Mouse (Mus musculus) midbrain, embryonic 15.5 days (tissue): ENCODE measurements around the gene Syt12. TPM values are rescaled to one million over a fixed set of nuclear protein-coding genes. Genes with fewer than 3 reads are reported as not detected.

Source experiments
- ATAC-seq: fragments of 200-750 bp; cut with Nextera tagmentation; replicated peaks from 2 replicates; pipeline ENCODE4 v1.8.0; 2017; ENCODE audit warnings: moderate TSS enrichment
- H3K27ac ChIP-seq: fragments of 300-500 bp; sonication (generic); 2 replicates; pipeline ENCODE4 v1.5.1; 2015; ENCODE audit warnings: mild to moderate bottlenecking, inconsistent platforms
- H3K27me3 ChIP-seq: fragments of 300-500 bp; sonication (generic); replicated peaks from 2 replicates; pipeline ENCODE4 v1.6.1; 2015; ENCODE audit warnings: inconsistent platforms
- H3K36me3 ChIP-seq: fragments of 300-500 bp; sonication (generic); replicated peaks from 2 replicates; pipeline ENCODE4 v1.6.1; 2015; ENCODE audit warnings: inconsistent platforms
- H3K4me1 ChIP-seq: fragments of 300-500 bp; sonication (generic); 2 replicates; pipeline ENCODE4 v1.6.1; 2015; ENCODE audit warnings: inconsistent platforms
- H3K4me2 ChIP-seq: fragments of 300-500 bp; sonication (generic); 2 replicates; pipeline ENCODE4 v1.6.1; 2015; ENCODE audit warnings: inconsistent platforms, mild to moderate bottlenecking, moderate library complexity
- H3K4me3 ChIP-seq: fragments of 300-500 bp; sonication (generic); 2 replicates; pipeline ENCODE4 v1.5.1; 2015; ENCODE audit warnings: mild to moderate bottlenecking, inconsistent platforms
- H3K9ac ChIP-seq: fragments of 300-500 bp; sonication (generic); 2 replicates; pipeline ENCODE4 v1.6.1; 2015; ENCODE audit warnings: mild to moderate bottlenecking, inconsistent platforms
- H3K9me3 ChIP-seq: fragments of 300-500 bp; sonication (generic); 2 replicates; pipeline ENCODE4 v1.6.1; 2016; ENCODE audit warnings: inconsistent platforms
- WGBS: fragments of 180-500 bp; shearing (Covaris S2); methylation state at CpG from one replicate; pipeline ENCODE4 v1.1.7; 2015; ENCODE audit warnings: mixed read lengths; 5-methylcytosine and 5-hydroxymethylcytosine counted together
- polyA plus RNA-seq: library from polyadenylated mRNA; unstranded; fragments of >200 nt; fragmentation: Nextera tagmentation; extraction: Ambion mirVana; gene quantifications from 2 replicates; pipeline ENCODE4 v1.2.1, GENCODE M21; 2015

The Syt12 gene
- polyA plus RNA-seq, 1 experiment from 2014 or later, result 3.6 TPM

DNA sequence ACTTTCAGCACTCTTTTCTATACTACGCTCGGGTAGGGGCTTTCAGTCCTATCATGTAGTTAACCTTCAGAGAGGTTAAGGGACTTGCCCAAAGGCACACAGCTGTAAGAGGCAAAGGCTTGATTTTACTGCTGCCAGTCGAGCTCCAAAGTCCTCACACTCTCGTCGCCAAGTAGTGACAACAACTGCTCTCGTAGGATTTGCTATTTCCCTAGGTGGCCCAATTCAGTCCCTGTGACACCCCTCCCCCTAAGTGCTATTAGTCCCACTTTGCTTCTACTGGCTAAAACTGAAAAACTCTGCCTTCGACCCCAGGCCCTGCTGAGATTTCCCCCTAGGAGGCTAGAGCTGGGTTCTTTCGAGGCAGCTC is 38.5 kb downstream of the Syt12 start:
- H3K9ac ChIP-seq, result peak overlapping the region; percentile 46
- no peak overlapping the region for H3K27ac ChIP-seq
- ATAC-seq, result no peak
- H3K27me3 ChIP-seq, result peaks cover 28% of the 10 kb centered on the region
- H3K4me2 ChIP-seq, result peak overlapping the region; percentile 97
- 10% methylated on average over 8 of the region's 8 CpGs for WGBS
- H3K4me1 ChIP-seq, result peaks cover 10% of the 10 kb centered on the region
- H3K9me3 ChIP-seq, result no peaks in the 10 kb centered on the region
- H3K4me3 ChIP-seq, result peak overlapping the region; percentile 46
- no peaks in the 10 kb centered on the region for H3K36me3 ChIP-seq

- Histone ChIP-seq H3K36me3 (no peaks in the 10 kb centered on the region), H3K9me3 (no peaks in the 10 kb centered on the region), H3K27ac (no peak overlapping the region), H3K9ac (no peak overlapping the region), H3K4me2 (no peak overlapping the region), H3K27me3 (peaks cover 28% of the 10 kb centered on the region), H3K4me3 (no peak overlapping the region), H3K4me1 (peaks cover 10% of the 10 kb centered on the region)
- 73% methylated on average over 6 of the region's 6 CpGs for WGBS
- no peak for ATAC-seq
Observed at GRCm38 (mm10) chr19:4437886-4438285, 39.4 kb downstream of the Syt12 start.

DNA sequence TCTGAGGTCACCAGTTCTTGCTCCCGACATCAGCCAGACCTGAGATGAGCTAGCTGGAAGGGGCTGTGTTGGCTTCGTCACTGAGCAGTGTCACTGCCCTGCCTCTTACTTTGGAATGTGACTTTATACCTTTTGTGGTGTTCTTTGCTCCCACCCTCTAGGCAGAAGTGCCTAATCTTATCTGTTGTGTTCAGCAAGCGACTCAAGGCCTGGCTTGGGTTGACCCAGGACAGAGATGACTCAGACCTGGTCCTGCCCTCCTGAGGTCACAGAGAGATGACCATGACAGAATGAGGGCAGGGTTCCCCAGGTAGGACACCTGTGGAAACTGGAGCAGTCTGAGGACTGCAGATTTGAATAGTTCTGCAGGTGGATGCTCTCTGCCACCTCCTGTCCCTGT is 41.0 kb downstream of the Syt12 start:
- Histone ChIP-seq H3K9ac (no peak overlapping the region), H3K4me1 (peaks cover 10% of the 10 kb centered on the region), H3K27ac (no peak overlapping the region), H3K4me3 (no peak overlapping the region), H3K4me2 (no peak overlapping the region), H3K36me3 (no peaks in the 10 kb centered on the region), H3K9me3 (no peaks in the 10 kb centered on the region), H3K27me3 (peaks cover 28% of the 10 kb centered on the region)
- ATAC-seq, result no peak
- 81% methylated on average over 3 of the region's 3 CpGs for WGBS

- Histone ChIP-seq H3K27ac (no peak overlapping the region), H3K4me1 (peaks cover 10% of the 10 kb centered on the region), H3K36me3 (no peaks in the 10 kb centered on the region), H3K4me3 (no peak overlapping the region), H3K9ac (no peak overlapping the region), H3K27me3 (peaks cover 18% of the 10 kb centered on the region), H3K9me3 (no peaks in the 10 kb centered on the region), H3K4me2 (no peak overlapping the region)
- ATAC-seq, result no peak
- 92% methylated on average over 1 of the region's 1 CpGs for WGBS
Observed at GRCm38 (mm10) chr19:4434999-4435398, 42.2 kb downstream of the Syt12 start.

DNA sequence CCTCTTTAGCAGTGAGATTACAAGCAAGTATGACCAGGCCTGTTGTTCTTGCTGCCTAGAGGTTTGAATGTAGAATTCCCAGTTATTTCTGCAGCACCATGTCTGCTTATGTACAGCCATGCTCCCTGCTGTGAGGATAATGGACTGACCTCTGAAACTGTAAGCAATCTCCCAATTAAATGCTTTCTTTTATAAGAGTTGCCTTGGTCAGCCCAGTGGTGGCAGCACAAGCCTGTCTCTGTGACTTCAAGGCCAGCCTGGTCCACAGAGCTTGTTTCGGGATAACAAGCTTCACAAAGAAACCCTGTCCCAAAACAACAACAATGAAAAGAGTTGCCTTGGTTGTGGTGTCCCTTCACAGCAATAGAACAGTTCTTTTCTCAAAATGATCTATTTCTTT is 43.5 kb downstream of the Syt12 start:
- WGBS, result 76% methylated on average over 1 of the region's 1 CpGs
- Histone ChIP-seq H3K4me2 (no peak overlapping the region), H3K9ac (no peak overlapping the region), H3K36me3 (no peaks in the 10 kb centered on the region), H3K9me3 (no peaks in the 10 kb centered on the region), H3K27me3 (peaks cover 6% of the 10 kb centered on the region), H3K27ac (no peak overlapping the region), H3K4me3 (no peak overlapping the region), H3K4me1 (no peaks in the 10 kb centered on the region)
- ATAC-seq, result no peak

- no peak for ATAC-seq
- no peak overlapping the region for H3K27ac ChIP-seq
- H3K9me3 ChIP-seq, result no peaks in the 10 kb centered on the region
- H3K4me2 ChIP-seq, result no peak overlapping the region
- H3K9ac ChIP-seq, result no peak overlapping the region
- H3K4me1 ChIP-seq, result no peaks in the 10 kb centered on the region
- H3K36me3 ChIP-seq, result no peaks in the 10 kb centered on the region
- no peak overlapping the region for H3K4me3 ChIP-seq
- 96% methylated on average over 4 of the region's 4 CpGs for WGBS
- no peaks in the 10 kb centered on the region for H3K27me3 ChIP-seq
Observed at GRCm38 (mm10) chr19:4430091-4430620, 47.1 kb downstream of the Syt12 start.

DNA sequence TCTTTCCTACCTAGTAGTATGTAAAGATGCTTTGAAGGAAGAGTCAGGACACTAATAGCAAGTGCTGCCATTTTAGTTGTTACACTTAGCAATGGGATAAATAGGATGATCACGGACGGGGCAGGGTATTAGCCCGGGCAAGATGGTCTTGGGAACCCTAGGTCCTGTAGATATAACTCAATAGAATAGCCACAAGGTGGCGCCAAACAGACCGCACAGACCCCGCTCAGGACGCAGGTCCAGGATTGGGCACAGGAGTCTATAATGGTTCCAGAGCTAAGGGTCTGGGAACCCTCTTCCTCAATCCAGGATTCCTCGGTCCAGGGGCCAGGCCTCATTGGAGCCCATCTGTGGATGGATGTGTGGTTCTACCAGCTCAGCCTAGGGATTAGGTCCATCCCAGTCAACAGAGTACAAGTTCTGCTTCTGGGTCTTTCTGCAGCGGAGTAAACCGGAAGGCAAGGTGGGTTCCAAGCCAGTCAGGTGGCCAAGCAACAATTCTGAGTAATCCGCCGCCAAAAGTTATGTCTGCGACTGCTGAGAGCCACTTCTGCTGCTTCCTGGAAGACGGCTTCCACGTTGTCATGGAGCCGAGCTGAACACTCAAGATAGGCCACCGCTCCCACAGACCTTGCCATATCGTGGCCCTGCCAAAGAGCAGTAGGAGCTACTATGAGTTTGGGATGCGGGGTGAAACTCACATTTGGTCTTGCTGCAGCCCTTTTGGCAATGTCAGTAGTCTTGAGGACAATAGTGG is 51.5 kb downstream of the Syt12 start:
- no peaks in the 10 kb centered on the region for H3K36me3 ChIP-seq
- no peak for ATAC-seq
- H3K4me2 ChIP-seq, result no peak overlapping the region
- H3K9ac ChIP-seq, result no peak overlapping the region
- 75% methylated on average over 19 of the region's 19 CpGs for WGBS
- no peaks in the 10 kb centered on the region for H3K27me3 ChIP-seq
- H3K4me1 ChIP-seq, result no peaks in the 10 kb centered on the region
- no peak overlapping the region for H3K27ac ChIP-seq
- no peak overlapping the region for H3K4me3 ChIP-seq
- no peaks in the 10 kb centered on the region for H3K9me3 ChIP-seq

DNA sequence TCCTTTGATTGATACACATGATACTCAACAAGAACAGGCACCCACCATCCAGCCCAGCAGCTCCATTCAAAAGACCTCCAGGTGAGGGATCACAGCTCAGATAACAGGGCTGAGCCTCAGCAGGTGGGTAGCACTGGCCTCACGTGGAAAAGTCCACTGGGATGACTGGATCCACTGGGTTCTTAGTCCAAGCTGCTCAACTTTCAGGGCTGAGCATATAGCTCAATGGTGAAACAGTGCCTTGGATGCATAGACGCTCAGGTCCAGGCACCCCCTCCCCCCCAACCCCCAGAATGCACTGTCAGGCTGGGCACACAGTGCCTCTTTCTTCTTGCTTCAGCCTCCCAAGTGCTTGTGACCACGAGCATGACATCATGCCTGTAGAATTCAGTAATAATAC is 54.2 kb downstream of the Syt12 start:
- Histone ChIP-seq H3K4me1 (no peaks in the 10 kb centered on the region), H3K4me3 (no peak overlapping the region), H3K27me3 (no peaks in the 10 kb centered on the region), H3K9ac (no peak overlapping the region), H3K36me3 (no peaks in the 10 kb centered on the region), H3K27ac (no peak overlapping the region), H3K4me2 (no peak overlapping the region), H3K9me3 (no peaks in the 10 kb centered on the region)
- ATAC-seq, result no peak
- WGBS, result 77% methylated on average over 3 of the region's 3 CpGs

- Histone ChIP-seq H3K36me3 (no peaks in the 10 kb centered on the region), H3K4me2 (no peak overlapping the region), H3K4me3 (no peak overlapping the region), H3K27ac (no peak overlapping the region), H3K9ac (no peak overlapping the region), H3K27me3 (no peaks in the 10 kb centered on the region), H3K4me1 (no peaks in the 10 kb centered on the region), H3K9me3 (no peaks in the 10 kb centered on the region)
- 92% methylated on average over 3 of the region's 3 CpGs for WGBS
- ATAC-seq, result no peak
Observed at GRCm38 (mm10) chr19:4422581-4422980, 54.7 kb downstream of the Syt12 start.

DNA sequence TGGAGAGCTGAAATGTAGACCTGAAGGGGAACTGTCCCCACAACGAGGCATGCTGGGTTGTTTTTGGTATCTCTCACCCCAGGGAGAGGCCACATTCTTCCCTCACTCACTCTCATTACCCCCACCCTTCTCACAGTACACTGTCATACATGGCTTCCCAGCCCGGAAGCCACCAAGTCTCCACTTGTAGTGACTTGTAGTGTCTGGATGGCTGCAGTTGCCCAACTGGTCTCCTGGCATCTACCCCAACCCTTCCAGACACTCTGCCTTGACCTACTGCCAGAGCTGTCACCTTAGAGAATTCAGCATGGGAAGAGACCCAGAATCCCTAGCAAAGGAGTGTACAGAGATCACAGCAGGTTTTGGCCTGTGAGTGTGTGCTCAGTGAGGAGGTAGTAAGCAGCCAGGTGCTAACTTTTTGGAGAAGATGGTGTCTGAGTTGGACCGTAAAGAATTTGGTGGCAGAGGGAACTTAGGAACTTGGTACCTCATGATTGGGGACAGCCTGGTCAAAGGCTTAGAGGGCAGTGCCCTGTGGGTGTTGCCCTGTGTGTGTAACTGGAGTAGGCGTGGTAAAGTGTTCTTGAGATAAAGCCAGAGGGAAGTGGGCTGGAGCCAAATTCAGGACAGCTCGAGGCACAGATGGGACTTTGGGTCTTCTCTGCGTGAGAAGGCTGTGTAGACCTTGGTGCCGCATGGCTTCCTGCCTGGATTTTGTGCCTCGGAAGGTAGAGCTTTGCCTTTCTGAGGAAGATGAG is 56.9 kb downstream of the Syt12 start:
- no peak overlapping the region for H3K4me2 ChIP-seq
- H3K36me3 ChIP-seq, result no peaks in the 10 kb centered on the region
- no peaks in the 10 kb centered on the region for H3K4me1 ChIP-seq
- H3K9me3 ChIP-seq, result no peaks in the 10 kb centered on the region
- 83% methylated on average over 8 of the region's 8 CpGs for WGBS
- H3K27ac ChIP-seq, result no peak overlapping the region
- no peak overlapping the region for H3K9ac ChIP-seq
- ATAC-seq, result no peak
- H3K27me3 ChIP-seq, result no peaks in the 10 kb centered on the region
- no peak overlapping the region for H3K4me3 ChIP-seq

DNA sequence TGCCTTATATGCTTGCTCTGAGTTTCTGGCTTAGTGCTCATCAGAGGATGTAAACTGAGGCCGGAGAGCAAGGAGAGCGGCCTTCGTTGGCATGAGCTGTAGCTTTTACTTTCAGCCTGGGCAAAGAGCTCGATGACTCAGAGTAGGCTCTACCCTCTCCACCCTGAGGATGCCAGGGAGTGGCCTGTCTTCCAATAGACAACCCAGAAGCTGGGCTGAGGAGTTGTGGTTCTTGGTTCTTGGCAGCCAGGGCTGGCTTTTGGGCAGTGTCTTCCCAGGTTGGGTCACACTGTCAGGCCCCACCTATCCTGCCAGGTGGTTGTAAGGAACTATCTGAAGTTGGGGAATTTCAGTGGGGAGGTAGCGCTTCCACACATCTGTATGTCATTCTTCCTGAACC is 57.5 kb downstream of the Syt12 start:
- Histone ChIP-seq H3K4me2 (no peak overlapping the region), H3K27me3 (no peaks in the 10 kb centered on the region), H3K9ac (no peak overlapping the region), H3K4me1 (no peaks in the 10 kb centered on the region), H3K4me3 (no peak overlapping the region), H3K9me3 (no peaks in the 10 kb centered on the region), H3K27ac (no peak overlapping the region), H3K36me3 (no peaks in the 10 kb centered on the region)
- 95% methylated on average over 5 of the region's 5 CpGs for WGBS
- ATAC-seq, result no peak

DNA sequence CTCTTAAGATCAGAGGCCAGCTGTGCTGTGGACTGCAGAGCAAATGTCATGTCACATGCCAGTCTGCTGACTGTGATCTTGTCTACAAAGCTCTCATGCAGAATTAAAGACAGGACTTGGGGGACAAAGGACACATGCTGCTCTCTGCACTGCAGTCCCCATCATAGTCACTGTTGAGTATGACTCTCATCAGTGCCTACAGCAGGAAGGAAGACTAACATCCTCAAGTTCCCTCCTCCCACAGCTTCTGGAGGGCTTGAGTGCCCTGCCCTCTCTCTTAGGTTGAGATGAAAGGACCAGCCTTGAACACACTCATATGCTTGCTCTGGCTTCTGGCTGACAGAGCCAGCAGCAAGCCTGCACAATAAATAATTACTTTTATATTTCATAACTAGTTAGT is 59.5 kb downstream of the Syt12 start:
- no peak overlapping the region for H3K4me2 ChIP-seq
- no peaks in the 10 kb centered on the region for H3K9me3 ChIP-seq
- ATAC-seq, result no peak
- H3K36me3 ChIP-seq, result no peaks in the 10 kb centered on the region
- no peaks in the 10 kb centered on the region for H3K4me1 ChIP-seq
- H3K27me3 ChIP-seq, result no peaks in the 10 kb centered on the region
- no peak overlapping the region for H3K27ac ChIP-seq
- H3K9ac ChIP-seq, result no peak overlapping the region
- no peak overlapping the region for H3K4me3 ChIP-seq

- Histone ChIP-seq H3K4me2 (no peak overlapping the region), H3K27ac (no peak overlapping the region)
- WGBS, result 0% methylated on average over 1 of the region's 1 CpGs
Observed at GRCm38 (mm10) chr19:4417183-4417582, 60.1 kb downstream of the Syt12 start.

More at GRCm38 (mm10) chr19:4417183-4417582, 60.1 kb downstream of the Syt12 start:
- no peak for ATAC-seq
- Histone ChIP-seq H3K27me3 (no peaks in the 10 kb centered on the region), H3K9ac (no peak overlapping the region), H3K36me3 (no peaks in the 10 kb centered on the region), H3K4me1 (no peaks in the 10 kb centered on the region), H3K4me3 (no peak overlapping the region), H3K9me3 (no peaks in the 10 kb centered on the region)
